ENCODE assay signal across 13 mouse cellular contexts in the genomic region with DNA sequence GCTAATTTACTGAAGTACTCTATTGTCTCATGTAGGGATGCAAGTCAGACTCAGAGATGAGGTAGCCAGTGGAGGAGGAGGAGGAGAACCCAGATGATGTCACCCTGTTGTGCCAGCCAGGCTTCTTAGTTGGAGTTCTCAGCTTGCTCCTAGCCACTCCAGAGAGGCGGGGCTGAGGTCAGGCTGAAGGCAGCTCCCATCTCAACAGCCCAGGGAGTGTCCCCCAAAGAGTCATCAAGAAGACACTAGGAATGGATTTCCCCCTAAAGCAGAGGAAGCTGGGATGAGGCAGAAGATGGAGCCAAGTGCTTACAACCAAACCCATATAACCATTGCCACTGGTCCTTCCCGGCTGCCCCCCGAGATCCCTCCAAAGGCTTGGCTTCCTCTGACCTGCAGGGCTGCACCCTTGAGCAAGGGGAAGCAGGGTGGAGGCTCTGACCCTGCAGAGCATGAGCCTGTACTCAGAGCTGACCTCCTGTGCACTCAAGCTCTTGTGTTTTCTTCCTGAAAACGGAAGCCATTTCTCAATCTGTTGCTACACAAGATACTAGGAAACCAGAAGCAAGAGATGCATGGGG. TPM values are rescaled to one million over a fixed set of nuclear protein-coding genes. Genes with fewer than 3 reads are reported as not detected.
DNase-seq lines count a peak whose midpoint lies in the region; ATAC-seq and TF ChIP-seq lines count a peak whose summit lies in the region.
"Had no signal": no experiment of that assay in that cellular context is flagged by ENCODE, and none has a peak within 500 bp of the region (broad histone marks: within the 10 kb centered on the region; RNA-seq: fewer than 3 reads in every experiment).

No protein-coding gene starts in this region.

- intact Hi-C loops in gastrocnemius, adult 2 months (cut with DNase I): no loop called here

- H3K36me3 ChIP-seq in liver, embryonic 13.5 days: no peaks in the 10 kb centered on the region
- no peaks in the 10 kb centered on the region for H3K36me3 ChIP-seq in hindbrain, embryonic 11.5 days (ENCODE audit: control insufficient read depth, insufficient read depth, low read length)
- H3K36me3 ChIP-seq: forebrain, embryonic 12.5 days; hindbrain, embryonic 12.5 days; stomach, embryonic 15.5 days had no signal

- no peak overlapping the region for H3K9ac ChIP-seq in liver, embryonic 13.5 days
- no peak overlapping the region for H3K9ac ChIP-seq in hindbrain, embryonic 11.5 days (ENCODE audit: low read depth, low read length)
- H3K9ac ChIP-seq: forebrain, embryonic 12.5 days; hindbrain, embryonic 12.5 days; stomach, embryonic 15.5 days had no signal

- 38% methylated on average over 4 of the region's 4 CpGs for WGBS in liver, embryonic 13.5 days (ENCODE audit: insufficient replicate concordance)
- WGBS in hindbrain, embryonic 11.5 days: 80% methylated on average over 4 of the region's 4 CpGs

- DNase-seq in gastrocnemius, adult 2 months: peak; percentile 76
- DNase-seq in gastrocnemius, postnatal 4 days (ENCODE audit: low spot score in 2 of 2): no peak
- peak; percentile 65 for DNase-seq in retina, postnatal 1 day
- no peak for DNase-seq in retina, embryonic 14.5 days (ENCODE audit: low spot score)
- no peak for DNase-seq in liver, embryonic 13.5 days
- no peak for DNase-seq in c-Kit-positive CD71-positive TER-119-positive erythroid progenitor cells, embryonic 14.5 days (ENCODE audit: low spot score)
- no peak for DNase-seq in left cerebral cortex, adult 11 months (ENCODE audit: low spot score)
- no peak for DNase-seq in hindbrain, embryonic 11.5 days (ENCODE audit: low spot score)

- no peaks in the 10 kb centered on the region for H3K9me3 ChIP-seq in liver, embryonic 13.5 days (replicated peaks)
- no peaks in the 10 kb centered on the region for H3K9me3 ChIP-seq in hindbrain, embryonic 11.5 days (ENCODE audit: control insufficient read depth, low read length)
- H3K9me3 ChIP-seq: forebrain, embryonic 12.5 days; hindbrain, embryonic 12.5 days; stomach, embryonic 15.5 days had no signal

- peak; percentile 45; the same call in 1 of the 2 replicates for ATAC-seq in liver, embryonic 13.5 days (ENCODE audit: low read depth)
- ATAC-seq in hindbrain, embryonic 11.5 days (ENCODE audit: low FRiP score): no peak
- ATAC-seq: activated CD4-positive, CD25-positive, alpha-beta regulatory T cell, adult 4 months had no signal

- no peak for TF ChIP-seq CTCF in gastrocnemius, adult 2 months (IDR thresholded peaks at IDR 0.05)

- H3K27me3 ChIP-seq in liver, embryonic 13.5 days: peaks cover 2% of the 10 kb centered on the region; the same call in 1 of the 2 replicates
- no peaks in the 10 kb centered on the region for H3K27me3 ChIP-seq in hindbrain, embryonic 11.5 days (ENCODE audit: control insufficient read depth, insufficient read depth, low read length)
- H3K27me3 ChIP-seq: forebrain, embryonic 12.5 days; hindbrain, embryonic 12.5 days; stomach, embryonic 15.5 days had no signal

- peaks cover 60% of the 10 kb centered on the region for H3K4me1 ChIP-seq in liver, embryonic 13.5 days (replicated peaks)
- no peaks in the 10 kb centered on the region for H3K4me1 ChIP-seq in hindbrain, embryonic 11.5 days (replicated peaks; ENCODE audit: control insufficient read depth, insufficient read depth, low read length)

- H3K4me2 ChIP-seq in liver, embryonic 13.5 days: no peak overlapping the region
- no peak overlapping the region for H3K4me2 ChIP-seq in hindbrain, embryonic 11.5 days (replicated peaks; ENCODE audit: low read depth, low read length)
- H3K4me2 ChIP-seq: forebrain, embryonic 12.5 days; hindbrain, embryonic 12.5 days; midbrain, embryonic 11.5 days; stomach, embryonic 15.5 days had no signal

- H3K4me3 ChIP-seq in gastrocnemius, adult 2 months: no peak overlapping the region
- H3K4me3 ChIP-seq in liver, embryonic 13.5 days (replicated peaks): no peak overlapping the region
- no peak overlapping the region for H3K4me3 ChIP-seq in hindbrain, embryonic 11.5 days (ENCODE audit: low read depth, low read length)
- H3K4me3 ChIP-seq: forebrain, embryonic 12.5 days; hindbrain, embryonic 12.5 days; stomach, embryonic 15.5 days had no signal

- peak overlapping the region; percentile 72 for H3K27ac ChIP-seq in gastrocnemius, adult 2 months
- 0 out of 2 replicates have a peak overlapping the region, but pooled peaks have one; percentile 6 for H3K27ac ChIP-seq in liver, embryonic 13.5 days
- H3K27ac ChIP-seq in hindbrain, embryonic 11.5 days (ENCODE audit: low read depth, low read length): no peak overlapping the region
- H3K27ac ChIP-seq: hindbrain, embryonic 12.5 days; stomach, embryonic 15.5 days had no signal

RNA-seq across cellular contexts. Expression of a gene that starts 58.4 kb away (rescaled TPM):
- 10 to 100 TPM; 92.9 to 98.3 TPM for total RNA-seq in gastrocnemius, adult 2 months (2021)
- 100 to 1,000 TPM; 120 to 144 TPM for total RNA-seq in gastrocnemius, postnatal 4 days (2021)
- 1.8 and 2.3 TPM in 2 replicates for polyA plus RNA-seq in liver, embryonic 13.5 days (2015; fragmentation: Nextera tagmentation; extraction: Ambion mirVana)
- polyA plus RNA-seq in hindbrain, embryonic 11.5 days (2014; fragmentation: Nextera tagmentation; extraction: Ambion mirVana): 3.9 and 4.3 TPM in 2 replicates

Comparison
In these comparisons a context has a peak if more than half of its experiments do, and no peak if none do; other contexts are left out.
1. DNase-seq: peak in gastrocnemius, adult 2 months (single experiment) and retina, postnatal 1 day (single experiment); none in gastrocnemius, postnatal 4 days (0 of 2), retina, embryonic 14.5 days (single experiment), liver, embryonic 13.5 days (single experiment), c-Kit-positive CD71-positive TER-119-positive erythroid progenitor cells, embryonic 14.5 days (single experiment), left cerebral cortex, adult 11 months (single experiment) and hindbrain, embryonic 11.5 days (single experiment).